Mouse (Mus musculus) heart, adult 18-20 months (tissue): ENCODE results near the gene Ebi3. TPM values are rescaled to one million over a fixed set of nuclear protein-coding genes. Genes with fewer than 3 reads are reported as not detected.

Experiments
- DNase-seq, 2 experiments: peaks; one replicate each; pipeline ENCODE4 v3.0.0; 2021 to 2022; ENCODE audit warnings: mixed read lengths in 1 of 2
- total RNA-seq, 2 experiments: library from RNA; stranded (reverse); gene quantifications; 2 replicates each; pipeline ENCODE4 v1.2.3; 2021

Gene Ebi3
- total RNA-seq, 2 experiments from 2014 or later: 0.69 to 1.1 TPM

GRCm38 (mm10) chr17:56005415-56006061 lies 53.1 kb downstream of the Ebi3 start, which contains the start of the genes Stap2 and Mpnd:
TSS of gene Stap2 (minus strand) at chr17:56005584.
TSS of gene Mpnd (plus strand) at chr17:56005711.
- DNase-seq: peak; percentile 70 to 88

Other genes starting within 250 kb of the Ebi3 start
- 1 to 10 TPM; 3.2 TPM for gene Pot1b, start 240.0 kb upstream of the Ebi3 start, total RNA-seq
- gene Adgre4, start 202.7 kb upstream of the Ebi3 start, total RNA-seq: under 1 TPM; 0.64 to 0.67 TPM
- 1 to 10 TPM; 3.1 to 4.9 TPM for gene Zfp119a, start 73.7 kb upstream of the Ebi3 start, total RNA-seq
- 1 to 10 TPM; 4.5 to 4.9 TPM for gene Zfp959, start 60.5 kb upstream of the Ebi3 start, total RNA-seq
- 1 to 10 TPM; 2.4 TPM for gene Zfp119b, start 3.1 kb upstream of the Ebi3 start, total RNA-seq
- gene Yju2, start 6.5 kb downstream of the Ebi3 start, total RNA-seq: 1 to 10 TPM; 7.5 to 8.6 TPM
- 1 to 10 TPM; 1.1 to 1.9 TPM for gene Shd, start 17.8 kb downstream of the Ebi3 start, total RNA-seq
- not detected for gene Fsd1, start 33.9 kb downstream of the Ebi3 start, total RNA-seq
- gene Stap2, start 52.9 kb downstream of the Ebi3 start, total RNA-seq: 10 to 100 TPM; 12.3 to 12.9 TPM
- 10 to 100 TPM; 59.7 to 60.5 TPM for gene Mpnd, start 53.1 kb downstream of the Ebi3 start, total RNA-seq
- 10 to 100 TPM; 11.7 to 13.7 TPM for gene Sh3gl1, start 84.0 kb downstream of the Ebi3 start, total RNA-seq
- gene Chaf1a, start 87.8 kb downstream of the Ebi3 start, total RNA-seq: 1 to 10 TPM; 1.1 to 1.3 TPM
- gene Ubxn6, start 122.4 kb downstream of the Ebi3 start, total RNA-seq: 10 to 100 TPM; 51.4 to 57.0 TPM
- 10 to 100 TPM; 30.6 to 37.2 TPM for gene Hdgfl2, start 127.0 kb downstream of the Ebi3 start, total RNA-seq
- 100 to 1,000 TPM; 118 to 175 TPM for gene Plin4, start 157.2 kb downstream of the Ebi3 start, total RNA-seq
- gene Plin5, start 165.0 kb downstream of the Ebi3 start, total RNA-seq: 100 to 1,000 TPM; 166 TPM
- gene Lrg1, start 169.4 kb downstream of the Ebi3 start, total RNA-seq: 10 to 100 TPM; 56.2 to 65.4 TPM
- gene Sema6b, start 187.7 kb downstream of the Ebi3 start, total RNA-seq: 10 to 100 TPM; 12.5 to 13.5 TPM
- 1 to 10 TPM; 1.3 to 1.5 TPM for gene Tnfaip8l1, start 209.8 kb downstream of the Ebi3 start, total RNA-seq
- gene Mydgf, start 231.3 kb downstream of the Ebi3 start, total RNA-seq: 10 to 100 TPM; 25.4 to 26.1 TPM